ENCODE assay signal across 9 mouse cellular contexts in the genomic region with DNA sequence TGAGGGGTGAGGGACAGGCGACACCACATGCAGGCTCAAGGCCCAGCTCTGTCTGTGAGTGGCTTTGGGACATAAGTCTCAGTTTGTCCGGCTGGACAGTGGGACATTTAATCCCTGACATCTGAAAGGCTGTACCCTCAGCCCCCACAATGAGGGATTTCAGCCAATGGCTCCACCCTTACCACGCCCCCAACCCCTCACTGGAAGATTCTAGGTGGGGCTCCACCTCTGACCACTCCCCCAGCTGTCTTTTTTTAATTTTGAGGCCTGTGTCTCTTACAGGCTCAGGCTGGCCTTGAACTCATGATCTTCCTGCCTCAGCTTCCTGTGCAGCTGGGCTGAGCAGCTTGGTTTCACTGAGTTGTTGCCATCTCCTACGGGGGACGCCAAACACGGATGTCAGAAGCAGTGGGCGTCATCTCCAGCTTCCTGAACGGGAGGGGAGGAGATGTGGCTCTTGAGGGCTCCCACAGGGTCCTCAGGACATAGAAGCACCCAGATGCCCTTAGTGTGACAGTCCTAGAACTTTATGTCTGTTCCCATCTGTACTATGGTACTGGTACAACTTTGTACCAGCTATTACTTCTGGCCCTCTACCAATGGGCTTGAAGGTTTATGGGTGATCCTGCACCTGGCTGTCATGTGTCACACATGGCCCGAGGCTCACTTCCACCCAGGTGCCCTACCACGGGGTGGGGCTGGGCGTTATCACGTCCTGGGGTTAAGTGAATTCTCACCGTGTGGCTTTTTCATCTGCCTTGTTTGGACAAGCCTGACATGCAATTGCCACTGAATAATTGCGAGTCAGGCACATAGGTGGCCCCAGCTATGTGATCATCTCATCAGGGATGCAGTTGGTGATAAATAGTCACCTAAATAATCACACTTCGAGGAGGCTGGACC. TPM values are rescaled to one million over a fixed set of nuclear protein-coding genes. Genes with fewer than 3 reads are reported as not detected.
DNase-seq lines count a peak whose midpoint lies in the region; ATAC-seq and TF ChIP-seq lines count a peak whose summit lies in the region.
"Had no signal": no experiment of that assay in that cellular context is flagged by ENCODE, and none has a peak within 500 bp of the region (broad histone marks: within the 10 kb centered on the region; RNA-seq: fewer than 3 reads in every experiment).

No protein-coding gene starts in this region.

- H3K4me1 ChIP-seq in megakaryocyte, embryonic 14.5 days, result peaks cover 50% of the 10 kb centered on the region
- peaks cover 2% of the 10 kb centered on the region; the same call in 1 of the 2 replicates for H3K4me1 ChIP-seq in cortical plate, adult 2 months (ENCODE audit: control insufficient read depth, insufficient read depth, low read length)

- H3K36me3 ChIP-seq in megakaryocyte, embryonic 14.5 days (replicated peaks; ENCODE audit: low read length), result no peaks in the 10 kb centered on the region

- 0 out of 2 replicates have a peak overlapping the region, but pooled peaks have one; percentile 32 for H3K27ac ChIP-seq in cortical plate, adult 2 months (ENCODE audit: insufficient read depth, low read length)

- H3K4me3 ChIP-seq in megakaryocyte, embryonic 14.5 days (replicated peaks), result peak overlapping the region; percentile 57
- no peak overlapping the region for H3K4me3 ChIP-seq in cortical plate, adult 2 months (ENCODE audit: insufficient read depth, low read length)

- no peaks in the 10 kb centered on the region for H3K9me3 ChIP-seq in megakaryocyte, embryonic 14.5 days

- ATAC-seq in cerebellum, adult (ENCODE audit: insufficient number of reproducible peaks, low FRiP score, low TSS enrichment), result no peak
- ATAC-seq in megakaryocyte, adult 5-6 weeks (ENCODE audit: poor library complexity, severe bottlenecking), result no peak
- no peak for ATAC-seq in inflammation-experienced regulatory T-cells, adult 6 months

- no peak for TF ChIP-seq POLR2A in cortical plate, adult 2 months (IDR thresholded peaks at IDR 0.05; ENCODE audit: extremely low read depth, insufficient read depth, low read length)

- DNase-seq in cerebellum, adult 18-20 months, result peak; percentile 29 to 30
- peak; percentile 19 to 57 for DNase-seq in kidney, postnatal 25 days
- peak; percentile 20 for DNase-seq in skeletal muscle tissue, adult 2 months (ENCODE audit: low read depth, low spot score)

- TF ChIP-seq CTCF in cortical plate, adult 2 months (IDR thresholded peaks at IDR 0.05; ENCODE audit: extremely low read depth, insufficient read depth, low read length), result no peak

- no peaks in the 10 kb centered on the region for H3K27me3 ChIP-seq in megakaryocyte, embryonic 14.5 days (replicated peaks)

RNA-seq across cellular contexts. Expression of gene Nfic, which starts 20.8 kb away (rescaled TPM):
- 184 and 257 TPM in 2 replicates for polyA plus RNA-seq in megakaryocyte, embryonic 14.5 days (2012; ENCODE audit: insufficient read depth, low replicate concordance)
- 51.4 and 54.5 TPM in 2 replicates for total RNA-seq in megakaryocyte, adult 5-6 weeks (2015)
- total RNA-seq in megakaryocyte, adult 5-6 weeks (2017), result 6.2 and 8.6 TPM in 2 replicates
- polyA plus RNA-seq in cortical plate, adult 2 months (2012; rRNA removed), result 52.2 and 54.5 TPM in 2 replicates
- polyA plus RNA-seq in inflammation-experienced regulatory T-cells, adult 6 months (2017; shearing (Covaris generic)), result 10 to 100 TPM; 13.8 to 17.2 (median 15.0) TPM

RNA-seq across cellular contexts. Expression of gene Smim24, which starts 41.8 kb away (rescaled TPM):
- polyA plus RNA-seq in megakaryocyte, embryonic 14.5 days (2012; ENCODE audit: insufficient read depth, low replicate concordance), result 4.4 TPM in 1 of 2 replicates, not detected in the other
- 30.6 and 34.0 TPM in 2 replicates for total RNA-seq in megakaryocyte, adult 5-6 weeks (2015)
- 6.5 and 11.5 TPM in 2 replicates for total RNA-seq in megakaryocyte, adult 5-6 weeks (2017)
- polyA plus RNA-seq in cortical plate, adult 2 months (2012; rRNA removed), result 2.5 and 3.0 TPM in 2 replicates
- 10 to 100 TPM in 1 of 3 experiments, 1 to 10 TPM in 2; 4.4 to 10.7 (median 9.8) TPM for polyA plus RNA-seq in inflammation-experienced regulatory T-cells, adult 6 months (2017; shearing (Covaris generic))

RNA-seq across cellular contexts. Expression of gene Gm48552, which starts 45.8 kb away (rescaled TPM):
- 8.4 TPM in 1 of 2 replicates, not detected in the other for polyA plus RNA-seq in megakaryocyte, embryonic 14.5 days (2012; ENCODE audit: insufficient read depth, low replicate concordance)
- total RNA-seq in megakaryocyte, adult 5-6 weeks (2015), result not detected in 2 replicates
- total RNA-seq in megakaryocyte, adult 5-6 weeks (2017), result 0.26 and 1.4 TPM in 2 replicates
- 6.8 and 7.8 TPM in 2 replicates for polyA plus RNA-seq in cortical plate, adult 2 months (2012; rRNA removed)
- 1 to 10 TPM in 1 of 3 experiments, not detected in 2; 3.1 TPM for polyA plus RNA-seq in inflammation-experienced regulatory T-cells, adult 6 months (2017; shearing (Covaris generic))
- polyA plus RNA-seq: embryonic facial prominence, embryonic 11.5 days had no signal

RNA-seq across cellular contexts. Expression of gene Celf5, which starts 47.9 kb away (rescaled TPM):
- 1.3 and 3.3 TPM in 2 replicates for polyA plus RNA-seq in megakaryocyte, embryonic 14.5 days (2012; ENCODE audit: insufficient read depth, low replicate concordance)
- not detected in 2 replicates for total RNA-seq in megakaryocyte, adult 5-6 weeks (2015)
- total RNA-seq in megakaryocyte, adult 5-6 weeks (2017), result 0.24 TPM in 1 of 2 replicates, not detected in the other
- polyA plus RNA-seq in cortical plate, adult 2 months (2012; rRNA removed), result 307 and 309 TPM in 2 replicates
- polyA plus RNA-seq in inflammation-experienced regulatory T-cells, adult 6 months (2017; shearing (Covaris generic)), result 1 to 10 TPM; 1.1 to 1.4 (median 1.2) TPM

RNA-seq across cellular contexts. Expression of gene Gm48551, which starts 50.3 kb away (rescaled TPM):
- polyA plus RNA-seq in megakaryocyte, embryonic 14.5 days (2012; ENCODE audit: insufficient read depth, low replicate concordance), result 0.89 TPM in 1 of 2 replicates, not detected in the other
- 0.83 and 2.9 TPM in 2 replicates for total RNA-seq in megakaryocyte, adult 5-6 weeks (2015)
- total RNA-seq in megakaryocyte, adult 5-6 weeks (2017), result 0.33 TPM in 1 of 2 replicates, not detected in the other
- polyA plus RNA-seq in cortical plate, adult 2 months (2012; rRNA removed), result 5.8 and 5.9 TPM in 2 replicates
- polyA plus RNA-seq in inflammation-experienced regulatory T-cells, adult 6 months (2017; shearing (Covaris generic)), result 1 to 10 TPM in 2 of 3 experiments, under 1 TPM in 1; 0.60 to 1.9 (median 1.1) TPM
